Mouse (Mus musculus) embryonic facial prominence, embryonic 13.5 days (tissue): ENCODE results near the gene Ankrd17. TPM values are rescaled to one million over a fixed set of nuclear protein-coding genes. Genes with fewer than 3 reads are reported as not detected.
A peak's percentile ranks its signal among the peaks of the same experiment; 100 is the strongest.

Experiments used
- ATAC-seq: fragments of 200-750 bp; cut with Nextera tagmentation; 2 replicates; pipeline ENCODE4 v1.8.0; 2017; ENCODE audit warnings: low read depth; ENCODE audit not compliant: insufficient number of reproducible peaks, insufficient read depth, low FRiP score, low TSS enrichment
- H3K27ac ChIP-seq: fragments of 300-500 bp; sonication (generic); 2 replicates; pipeline ENCODE4 v1.5.1; 2015; ENCODE audit warnings: moderate library complexity, mild to moderate bottlenecking, inconsistent platforms
- H3K27me3 ChIP-seq: fragments of 300-500 bp; sonication (generic); 2 replicates; pipeline ENCODE4 v1.6.1; 2015; ENCODE audit warnings: mild to moderate bottlenecking, inconsistent platforms
- H3K36me3 ChIP-seq: fragments of 300-500 bp; sonication (generic); 2 replicates; pipeline ENCODE4 v1.6.1; 2015; ENCODE audit warnings: mild to moderate bottlenecking, inconsistent platforms
- H3K4me1 ChIP-seq: fragments of 300-500 bp; sonication (generic); 2 replicates; pipeline ENCODE4 v1.6.1; 2015; ENCODE audit warnings: inconsistent platforms
- H3K4me2 ChIP-seq: fragments of 300-500 bp; sonication (generic); 2 replicates; pipeline ENCODE4 v1.6.1; 2015; ENCODE audit warnings: moderate library complexity, mild to moderate bottlenecking, inconsistent platforms
- H3K4me3 ChIP-seq: fragments of 300-500 bp; sonication (generic); 2 replicates; pipeline ENCODE4 v1.5.1; 2015; ENCODE audit warnings: mild to moderate bottlenecking, inconsistent platforms
- H3K9ac ChIP-seq: fragments of 300-500 bp; sonication (generic); 2 replicates; pipeline ENCODE4 v1.6.1; 2015; ENCODE audit warnings: mild to moderate bottlenecking, inconsistent platforms
- H3K9me3 ChIP-seq: fragments of 300-500 bp; sonication (generic); 2 replicates; pipeline ENCODE4 v1.6.1; 2016; ENCODE audit warnings: inconsistent platforms
- WGBS: fragments of 180-500 bp; shearing (Covaris S2); methylation state at CpG from one replicate; pipeline ENCODE4 v1.1.7; 2015; ENCODE audit warnings: mixed read lengths; 5-methylcytosine and 5-hydroxymethylcytosine counted together
- polyA plus RNA-seq: library from polyadenylated mRNA; unstranded; fragments of >200 nt; fragmentation: Nextera tagmentation; extraction: Ambion mirVana; gene quantifications from 2 replicates; pipeline ENCODE4 v1.2.1, GENCODE M21; 2015

Gene Ankrd17
- polyA plus RNA-seq, 1 experiment from 2014 or later = 31.5 TPM

GRCm38 (mm10) chr5:90365141-90365951 is 1.0 kb downstream of the Ankrd17 start:
- under 1% methylated on average over 53 of the region's 61 CpGs for WGBS
- Histone ChIP-seq H3K4me1 (peaks cover 22% of the 10 kb centered on the region), H3K9ac (peak overlapping the region; percentile 97), H3K27ac (peak overlapping the region; percentile 100), H3K36me3 (no peaks in the 10 kb centered on the region; the same call in 1 of the 2 replicates), H3K4me2 (peak overlapping the region; percentile 64), H3K9me3 (no peaks in the 10 kb centered on the region), H3K4me3 (peak overlapping the region; percentile 93), H3K27me3 (no peaks in the 10 kb centered on the region)
- ATAC-seq = no peak

GRCm38 (mm10) chr5:90364526-90364925 is 1.9 kb downstream of the Ankrd17 start:
- H3K27ac ChIP-seq = no peak overlapping the region

GRCm38 (mm10) chr5:90355824-90356223 is 10.6 kb downstream of the Ankrd17 start:
- Histone ChIP-seq H3K36me3 (peaks cover 27% of the 10 kb centered on the region), H3K9ac (no peak overlapping the region), H3K27ac (no peak overlapping the region), H3K27me3 (no peaks in the 10 kb centered on the region), H3K4me2 (no peak overlapping the region), H3K9me3 (no peaks in the 10 kb centered on the region), H3K4me1 (no peaks in the 10 kb centered on the region), H3K4me3 (no peak overlapping the region)
- WGBS = 90% methylated on average over 3 of the region's 3 CpGs
- no peak for ATAC-seq

More at GRCm38 (mm10) chr5:90364526-90364925, 1.9 kb downstream of the Ankrd17 start:
- H3K9me3 ChIP-seq = no peaks in the 10 kb centered on the region
- peak overlapping the region; percentile 97 for H3K9ac ChIP-seq
- ATAC-seq = no peak
- H3K27me3 ChIP-seq = no peaks in the 10 kb centered on the region
- H3K4me3 ChIP-seq = peak overlapping the region; percentile 93
- H3K4me2 ChIP-seq = peak overlapping the region; percentile 64
- H3K36me3 ChIP-seq = peaks cover 7% of the 10 kb centered on the region
- H3K4me1 ChIP-seq = peaks cover 22% of the 10 kb centered on the region
- 2% methylated on average over 6 of the region's 6 CpGs for WGBS

GRCm38 (mm10) chr5:90353552-90354317 is 12.6 kb downstream of the Ankrd17 start:
- H3K27me3 ChIP-seq = no peaks in the 10 kb centered on the region
- WGBS = 91% methylated on average over 4 of the region's 4 CpGs

GRCm38 (mm10) chr5:90346877-90347276 is 19.5 kb downstream of the Ankrd17 start:
- Histone ChIP-seq H3K27ac (no peak overlapping the region), H3K27me3 (no peaks in the 10 kb centered on the region), H3K9me3 (no peaks in the 10 kb centered on the region), H3K9ac (no peak overlapping the region), H3K4me1 (no peaks in the 10 kb centered on the region), H3K4me2 (no peak overlapping the region), H3K36me3 (peaks cover 6% of the 10 kb centered on the region; the same call in 1 of the 2 replicates), H3K4me3 (no peak overlapping the region)
- ATAC-seq = no peak
- 89% methylated on average over 3 of the region's 3 CpGs for WGBS

More at GRCm38 (mm10) chr5:90353552-90354317, 12.6 kb downstream of the Ankrd17 start:
- Histone ChIP-seq H3K4me2 (no peak overlapping the region), H3K4me3 (no peak overlapping the region), H3K4me1 (no peaks in the 10 kb centered on the region), H3K36me3 (peaks cover 18% of the 10 kb centered on the region), H3K9me3 (no peaks in the 10 kb centered on the region), H3K9ac (no peak overlapping the region), H3K27ac (no peak overlapping the region)
- ATAC-seq = no peak

GRCm38 (mm10) chr5:90340847-90341246 is 25.5 kb downstream of the Ankrd17 start:
- no peak overlapping the region for H3K4me3 ChIP-seq
- no peaks in the 10 kb centered on the region for H3K27me3 ChIP-seq
- H3K36me3 ChIP-seq = no peaks in the 10 kb centered on the region
- no peak overlapping the region for H3K4me2 ChIP-seq
- no peak overlapping the region for H3K9ac ChIP-seq
- peaks cover 20% of the 10 kb centered on the region for H3K4me1 ChIP-seq
- H3K9me3 ChIP-seq = no peaks in the 10 kb centered on the region
- H3K27ac ChIP-seq = no peak overlapping the region
- ATAC-seq = no peak
- WGBS = 59% methylated on average over 4 of the region's 4 CpGs

- H3K4me1 ChIP-seq = peaks cover 20% of the 10 kb centered on the region
- H3K27ac ChIP-seq = no peak overlapping the region
- WGBS = 90% methylated on average over 1 of the region's 1 CpGs
- H3K9me3 ChIP-seq = no peaks in the 10 kb centered on the region
- no peak overlapping the region for H3K4me3 ChIP-seq
- H3K27me3 ChIP-seq = no peaks in the 10 kb centered on the region
- ATAC-seq = no peak
- H3K36me3 ChIP-seq = no peaks in the 10 kb centered on the region
- H3K9ac ChIP-seq = no peak overlapping the region
- H3K4me2 ChIP-seq = peak overlapping the region; percentile 41
Measured at GRCm38 (mm10) chr5:90339953-90340343, 26.4 kb downstream of the Ankrd17 start.

- H3K4me2 ChIP-seq = peak overlapping the region; percentile 41
- no peaks in the 10 kb centered on the region for H3K9me3 ChIP-seq
- H3K9ac ChIP-seq = no peak overlapping the region
- no peaks in the 10 kb centered on the region for H3K27me3 ChIP-seq
- peak overlapping the region; percentile 23 for H3K4me3 ChIP-seq
- WGBS = 14% methylated on average over 5 of the region's 5 CpGs
- peak overlapping the region; percentile 55; the same call in 1 of the 2 replicates for H3K27ac ChIP-seq
- H3K36me3 ChIP-seq = no peaks in the 10 kb centered on the region
- peaks cover 20% of the 10 kb centered on the region for H3K4me1 ChIP-seq
- 0 out of 2 replicates have a peak, but pooled peaks have one; percentile 56 for ATAC-seq
Measured at GRCm38 (mm10) chr5:90339129-90339952, 27.0 kb downstream of the Ankrd17 start.

GRCm38 (mm10) chr5:90338177-90339091 is 27.9 kb downstream of the Ankrd17 start:
- ATAC-seq = no peak
- Histone ChIP-seq H3K4me3 (no peak overlapping the region), H3K9me3 (no peaks in the 10 kb centered on the region), H3K4me1 (peaks cover 20% of the 10 kb centered on the region), H3K36me3 (no peaks in the 10 kb centered on the region), H3K9ac (no peak overlapping the region), H3K27me3 (no peaks in the 10 kb centered on the region), H3K4me2 (no peak overlapping the region), H3K27ac (no peak overlapping the region)
- WGBS = 62% methylated on average over 7 of the region's 7 CpGs

GRCm38 (mm10) chr5:90332478-90332877 is 33.9 kb downstream of the Ankrd17 start:
- Histone ChIP-seq H3K27ac (no peak overlapping the region), H3K9me3 (no peaks in the 10 kb centered on the region), H3K4me1 (no peaks in the 10 kb centered on the region), H3K4me3 (no peak overlapping the region), H3K27me3 (no peaks in the 10 kb centered on the region), H3K9ac (no peak overlapping the region), H3K36me3 (no peaks in the 10 kb centered on the region), H3K4me2 (no peak overlapping the region)
- 90% methylated on average over 2 of the region's 2 CpGs for WGBS
- no peak for ATAC-seq
